Mouse (Mus musculus): ENCODE data around the gene Dars2.

The Dars2 gene

DNA sequence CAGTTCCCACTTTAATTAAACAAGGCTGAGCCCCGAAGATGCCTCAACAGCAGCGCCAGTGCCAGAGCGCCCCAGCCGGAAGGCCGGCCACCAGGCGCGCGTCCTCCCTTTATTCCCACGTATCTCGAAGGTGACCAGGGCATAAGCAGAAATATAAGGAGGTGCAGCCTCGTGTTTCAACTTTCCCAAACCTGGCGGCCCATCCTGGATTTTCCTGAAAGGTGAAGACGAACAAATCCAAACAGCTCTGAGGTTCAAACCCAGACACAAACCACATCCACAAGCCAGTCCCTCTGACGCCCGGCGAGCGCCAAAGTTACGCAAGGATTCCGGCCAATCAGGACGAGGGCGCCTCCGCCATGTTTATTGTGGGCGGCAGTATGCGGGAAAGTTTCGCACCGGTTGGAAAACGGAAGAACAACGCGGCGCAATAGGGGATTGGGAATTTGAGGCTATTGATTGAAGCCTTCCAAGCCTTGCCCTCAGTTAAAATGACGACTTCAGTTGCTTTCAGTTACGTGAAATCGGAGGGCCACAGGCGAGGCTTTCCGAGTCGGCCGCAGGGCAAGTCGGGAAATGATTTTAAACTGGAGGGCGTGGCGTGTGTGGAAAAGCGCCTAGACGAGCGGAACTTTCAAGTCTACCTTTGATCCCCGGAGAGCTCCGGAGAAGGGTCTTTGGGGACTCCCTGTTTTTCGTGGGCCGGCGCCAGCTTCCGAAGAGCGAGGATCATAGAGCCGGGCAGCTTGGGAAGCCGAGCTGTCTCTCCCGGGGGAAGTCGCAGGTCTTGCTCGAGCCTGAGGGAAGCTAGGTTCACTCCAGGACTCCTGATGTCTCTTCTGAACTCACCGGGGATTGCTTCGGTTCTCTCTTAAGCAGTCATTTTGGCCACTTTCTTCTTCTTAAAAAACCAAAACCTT is at the start of gene Dars2, which contains the start of gene Cenpl:
TSS of gene Dars2 (minus strand) at position 307 of the 920 bp plus-strand sequence.
TSS of gene Cenpl (plus strand) at position 362 of the 920 bp plus-strand sequence.
- in situ Hi-C loops (cut with MboI; ENCODE audit: low sequenced_read_pairs): no loop called here

DNA sequence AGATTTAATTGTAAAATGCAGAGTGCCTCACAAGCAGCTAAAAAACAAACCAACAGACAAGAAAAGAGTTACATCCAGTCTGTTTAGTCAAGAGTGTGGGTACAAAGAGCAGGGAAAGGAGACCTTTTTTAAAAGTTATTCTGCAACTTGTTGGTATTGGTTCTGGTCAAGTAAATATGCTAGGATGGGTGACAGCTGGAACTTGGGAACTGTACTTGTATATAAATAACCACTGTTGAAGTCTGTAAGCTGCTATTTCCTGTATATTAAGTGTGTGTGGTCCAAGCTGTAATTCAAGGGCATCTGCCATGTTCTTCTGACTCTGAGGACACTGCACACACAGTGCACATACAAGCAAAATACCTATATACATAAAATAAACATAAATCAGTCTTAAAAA is 44.1 kb upstream of the Dars2 start:
- in situ Hi-C loops (cut with MboI; ENCODE audit: low sequenced_read_pairs): no loop called here

DNA sequence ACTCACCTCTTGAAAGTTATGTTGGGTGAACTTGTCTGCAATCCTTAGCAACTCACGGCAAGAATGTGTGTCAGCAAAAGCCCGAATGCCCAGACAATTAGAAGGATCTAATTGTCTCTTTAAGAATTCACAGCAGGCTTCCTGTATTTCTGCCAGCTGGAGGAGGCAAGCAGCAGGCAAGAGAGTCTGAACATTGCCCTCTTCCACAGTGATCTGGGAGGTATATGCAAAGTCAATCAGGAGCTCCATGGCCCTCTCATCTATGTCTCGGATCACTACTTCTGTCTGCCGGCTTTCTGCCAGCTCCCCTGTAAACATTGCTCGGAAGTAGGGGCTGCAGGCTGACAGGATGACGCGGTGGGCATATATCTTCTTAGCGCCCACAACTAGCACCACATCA is 38.8 kb upstream of the Dars2 start:
- in situ Hi-C loops (cut with MboI; ENCODE audit: low sequenced_read_pairs): no loop called here

DNA sequence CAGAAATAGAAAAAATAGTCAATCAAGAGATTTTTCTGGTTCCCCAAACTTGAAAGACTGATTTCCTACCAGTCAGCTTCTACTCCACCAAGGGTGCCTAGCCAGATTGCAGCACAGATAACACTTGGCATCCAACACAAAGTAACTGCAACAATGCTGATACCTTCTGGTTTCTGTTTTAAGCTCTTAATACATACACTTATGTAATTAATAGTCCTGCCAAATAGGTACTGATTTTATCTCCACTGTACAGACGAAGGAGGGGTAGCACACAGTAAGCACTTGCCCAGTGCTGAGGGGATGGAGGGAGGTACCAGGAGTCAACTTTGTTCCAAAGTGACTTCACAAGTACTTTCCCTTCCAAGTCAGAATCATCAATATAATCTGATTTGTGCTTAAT is 33.4 kb upstream of the Dars2 start:
- in situ Hi-C loops (cut with MboI; ENCODE audit: low sequenced_read_pairs): no loop called here

DNA sequence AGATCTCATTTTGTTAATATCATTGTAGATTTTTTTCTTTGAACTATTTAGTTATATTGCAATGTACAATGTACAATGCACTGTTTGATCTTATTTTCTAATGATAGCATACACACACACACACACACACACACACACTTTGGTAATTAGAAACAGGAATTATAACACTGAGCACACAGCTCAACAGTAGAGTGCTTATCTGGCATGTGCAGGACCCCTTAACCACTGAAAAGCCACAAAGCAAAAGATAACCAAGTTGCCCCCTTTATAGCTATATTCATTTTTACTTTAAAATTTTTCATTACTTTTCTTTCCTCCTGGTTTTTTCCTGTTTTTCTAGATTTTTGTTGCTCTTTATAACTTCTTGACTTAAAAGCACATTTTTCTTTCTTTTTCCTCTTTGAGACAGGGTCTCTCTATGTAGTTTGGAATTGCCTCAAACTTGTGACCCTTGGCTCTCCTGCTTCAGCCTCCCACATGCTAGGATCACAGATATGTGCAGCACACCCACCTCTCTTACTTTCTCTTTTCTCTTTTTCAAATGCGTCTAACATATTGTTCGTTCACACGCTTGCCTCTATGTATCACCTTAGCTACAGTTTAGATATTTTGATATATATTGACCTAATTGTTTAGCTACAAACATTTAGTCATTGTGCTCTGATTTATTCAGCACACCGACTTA is 29.4 kb upstream of the Dars2 start:
- in situ Hi-C loops (cut with MboI; ENCODE audit: low sequenced_read_pairs): no loop called here

DNA sequence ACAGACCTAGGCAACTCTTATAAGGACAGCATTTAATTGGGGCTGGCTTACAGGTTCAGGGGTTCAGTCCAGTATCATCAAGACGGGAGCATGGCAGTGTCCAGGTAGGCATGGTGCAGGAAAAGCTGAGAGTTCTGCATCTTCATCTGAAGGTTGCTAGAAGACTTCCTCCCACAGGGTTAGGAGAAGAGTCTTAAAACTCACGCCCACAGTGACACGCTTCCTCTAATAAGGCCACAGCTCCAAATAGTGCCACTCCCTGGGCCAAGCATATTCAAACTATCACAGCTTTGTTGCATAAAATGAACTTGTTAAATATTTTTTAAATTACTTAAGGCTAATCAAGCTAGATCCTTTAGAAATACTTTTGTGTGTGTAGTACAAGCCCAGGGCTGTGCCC is 6.8 kb upstream of the Dars2 start:
- in situ Hi-C loops (cut with MboI; ENCODE audit: low sequenced_read_pairs): no loop called here

DNA sequence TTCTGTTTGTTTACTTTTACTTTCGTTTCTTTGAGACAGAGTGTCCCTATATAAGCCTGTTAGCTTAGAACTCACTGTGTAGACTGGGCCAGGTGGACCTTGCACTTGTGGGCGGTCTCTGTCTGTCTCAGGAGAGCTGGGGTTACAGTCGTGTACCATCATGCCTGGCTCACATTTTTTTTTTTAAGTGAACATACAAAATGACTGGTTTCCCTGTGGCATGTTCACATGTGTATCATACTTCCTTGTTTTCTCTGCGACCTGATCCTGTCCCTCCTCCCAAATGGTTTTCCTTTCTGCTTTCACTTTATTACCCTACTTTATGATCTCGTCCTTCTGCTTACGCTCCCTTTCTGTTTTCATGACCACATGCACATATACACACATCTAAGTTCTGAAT is 5.8 kb upstream of the Dars2 start:
- in situ Hi-C loops (cut with MboI; ENCODE audit: low sequenced_read_pairs): no loop called here

DNA sequence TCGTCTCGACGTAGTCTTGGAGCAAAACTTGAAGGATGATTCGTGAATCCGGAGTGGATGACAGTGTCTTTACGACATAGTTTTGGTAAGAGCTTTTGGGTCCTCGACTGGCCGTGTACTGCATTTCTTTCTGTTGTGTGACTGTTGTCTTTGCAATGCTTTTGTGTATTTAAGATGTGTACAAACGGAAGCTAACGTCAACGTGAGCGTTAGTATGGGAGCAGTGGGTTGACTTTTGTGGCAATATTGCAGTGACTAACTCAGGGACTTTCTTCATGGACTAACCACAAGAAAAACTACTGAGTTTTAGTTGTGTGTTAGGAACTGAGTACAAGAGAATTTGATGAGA is 788 bp upstream of the Dars2 start:
- in situ Hi-C loops (cut with MboI; ENCODE audit: low sequenced_read_pairs): no loop called here

DNA sequence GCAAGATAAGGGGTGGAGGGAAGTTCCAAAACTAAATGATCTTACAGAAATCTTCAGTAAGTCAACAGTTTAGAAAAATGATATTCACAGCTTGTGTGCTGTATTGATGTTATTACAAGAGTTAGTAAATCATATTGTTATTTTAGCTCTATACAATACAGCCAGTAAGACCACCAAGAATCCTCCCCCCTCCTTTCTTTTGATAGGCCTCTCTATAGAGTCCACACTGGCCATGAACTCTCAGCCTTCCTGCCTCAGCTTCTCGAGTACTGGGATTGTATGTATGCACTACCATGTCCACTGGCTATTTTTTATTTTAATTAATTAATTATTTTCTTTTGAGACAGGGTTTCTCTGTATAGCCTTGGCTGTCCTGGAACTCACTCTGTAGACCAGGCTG is 7.1 kb downstream of the Dars2 start:
- in situ Hi-C loops (cut with MboI; ENCODE audit: low sequenced_read_pairs): no loop called here

DNA sequence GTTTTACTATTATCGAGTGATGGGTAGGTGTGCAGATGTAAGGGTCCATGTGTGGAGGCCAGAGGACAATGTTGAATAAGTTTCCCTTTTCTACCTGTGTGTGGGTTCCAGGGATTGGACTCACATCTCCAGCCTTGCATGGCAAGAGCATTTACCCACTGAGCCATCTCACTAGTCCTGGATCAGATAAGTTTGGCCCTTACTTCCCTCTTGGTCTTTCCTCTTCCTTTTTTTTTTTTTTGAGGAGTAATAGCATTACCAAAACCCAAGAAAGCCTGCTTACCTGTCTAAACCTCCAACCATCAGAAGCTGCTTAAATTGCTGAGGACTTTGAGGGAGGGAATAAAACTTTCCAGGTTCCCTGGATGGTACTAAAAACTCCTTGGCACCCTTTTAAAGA is 13.3 kb downstream of the Dars2 start:
- in situ Hi-C loops (cut with MboI; ENCODE audit: low sequenced_read_pairs): no loop called here

DNA sequence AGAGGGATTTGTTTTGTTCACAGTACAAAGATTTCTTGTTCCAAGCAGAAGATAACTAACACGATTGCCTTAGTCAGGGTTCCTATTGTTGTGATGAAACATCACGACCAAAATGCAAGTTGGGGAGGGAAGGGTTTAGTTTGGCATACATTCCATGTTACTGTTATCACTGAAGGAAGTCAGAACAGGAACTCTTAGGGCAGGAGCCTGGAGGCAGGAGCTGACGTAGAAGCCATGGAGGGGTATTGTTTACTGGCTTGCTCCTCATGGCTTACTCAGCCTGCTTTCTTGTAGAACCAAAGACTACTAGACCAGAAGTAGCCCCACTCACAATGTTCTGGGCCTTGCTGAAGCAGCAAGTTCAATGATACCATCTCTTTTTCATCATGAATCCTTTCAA is 23.5 kb downstream of the Dars2 start:
- in situ Hi-C loops (cut with MboI; ENCODE audit: low sequenced_read_pairs): no loop called here

DNA sequence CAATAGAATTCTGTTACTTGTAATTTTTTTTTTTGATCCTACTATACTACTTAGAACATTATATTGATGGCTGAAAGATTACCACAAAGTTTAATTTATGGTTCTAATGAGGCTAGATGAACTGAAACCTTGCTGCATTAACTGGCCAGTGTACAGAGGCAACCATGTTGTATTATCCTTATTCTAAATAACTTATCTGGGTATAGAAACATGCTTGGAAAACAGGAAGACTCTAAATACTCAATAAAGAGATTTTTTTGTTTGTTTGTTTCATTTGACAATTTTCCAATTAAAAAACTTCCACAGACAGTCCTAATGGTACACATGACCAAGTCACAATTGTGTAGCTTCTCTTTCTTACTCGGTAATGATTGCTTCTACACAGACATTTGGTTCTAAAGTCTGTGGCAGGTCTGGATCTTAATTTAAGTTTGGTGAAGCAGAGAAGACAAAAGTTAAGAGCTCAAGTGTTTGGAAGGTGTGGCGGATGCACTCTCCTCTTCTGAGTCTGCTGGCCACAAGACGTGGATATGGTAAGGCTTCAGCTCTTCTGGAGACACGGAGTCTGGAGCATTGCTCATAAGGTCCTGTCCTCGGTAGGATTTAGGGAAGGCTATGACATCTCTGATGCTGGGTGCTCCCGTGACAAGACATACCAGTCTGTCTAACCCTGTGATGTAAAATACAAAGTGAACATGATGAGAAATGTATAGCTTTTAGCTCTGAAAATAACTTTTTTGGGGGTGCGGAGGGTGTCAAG is 29.0 kb downstream of the Dars2 start:
- in situ Hi-C loops (cut with MboI; ENCODE audit: low sequenced_read_pairs): no loop called here

DNA sequence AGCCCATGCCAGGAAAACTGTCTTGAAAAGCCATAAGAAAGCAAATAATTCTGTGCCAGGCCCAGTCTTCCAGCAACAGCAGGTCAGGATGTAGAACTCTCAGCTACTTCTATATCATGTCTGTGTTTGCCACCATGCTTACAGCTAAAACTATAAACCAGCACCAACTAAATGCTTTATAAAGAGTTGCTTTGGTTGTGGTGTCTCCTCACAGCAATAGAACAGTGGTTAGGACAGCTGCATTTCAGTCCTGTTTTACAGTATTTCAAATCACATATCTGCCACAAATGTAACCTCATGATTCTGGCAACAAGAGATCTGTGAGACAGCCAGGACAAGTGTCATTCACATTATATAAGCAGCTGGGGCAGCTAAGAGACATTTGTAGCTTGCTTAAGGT is 29.6 kb downstream of the Dars2 start:
- in situ Hi-C loops (cut with MboI; ENCODE audit: low sequenced_read_pairs): no loop called here

DNA sequence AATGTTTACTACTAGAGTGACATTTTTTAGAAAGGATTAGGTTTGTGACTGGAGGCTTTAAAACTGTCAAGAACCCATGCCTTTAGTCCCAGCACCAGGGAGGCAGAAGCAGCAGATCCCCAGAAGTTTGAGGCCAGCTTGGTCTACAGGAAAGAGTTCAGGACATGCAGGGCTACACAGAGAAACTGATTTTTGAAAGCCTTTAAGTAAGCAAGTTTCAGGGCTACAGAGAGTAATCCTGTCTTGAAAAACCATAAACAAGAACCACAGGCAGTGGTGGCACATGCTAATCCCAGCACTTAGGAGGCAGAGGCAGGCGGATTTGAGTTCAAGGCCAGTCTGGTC is 30.1 kb downstream of the Dars2 start:
- in situ Hi-C loops (cut with MboI; ENCODE audit: low sequenced_read_pairs): no loop called here

DNA sequence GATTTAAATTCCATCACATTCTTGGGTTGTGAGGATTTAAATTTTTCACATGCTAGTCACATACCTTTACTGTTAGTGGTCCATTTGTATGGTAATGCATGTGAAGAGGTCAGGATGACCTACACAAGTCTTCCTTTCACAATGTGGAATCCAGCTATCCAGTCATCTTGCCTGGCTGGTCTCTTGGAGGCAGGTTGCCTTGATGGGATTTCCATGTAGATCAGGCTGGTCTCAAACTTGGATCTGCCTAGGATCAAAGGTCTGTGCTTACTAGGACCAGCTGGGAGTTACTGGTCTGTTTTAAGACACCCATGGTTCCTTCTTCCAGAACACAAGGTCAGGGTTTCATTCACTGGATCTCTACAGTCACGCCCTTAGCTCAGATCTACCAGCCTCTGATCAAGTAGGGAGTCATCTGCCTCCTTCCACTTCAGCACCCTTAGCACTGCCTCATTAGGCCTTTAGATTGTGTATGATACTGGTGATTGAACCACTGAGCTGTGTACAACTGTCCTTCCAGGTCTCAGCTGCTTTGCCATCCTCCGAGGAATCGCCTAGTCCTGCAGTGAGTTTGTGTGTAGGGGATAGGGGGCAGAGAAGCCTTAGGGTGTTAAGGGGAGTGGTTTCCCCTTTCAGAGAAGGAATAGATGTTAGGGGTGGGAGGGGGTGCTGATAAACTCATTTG is 30.6 kb downstream of the Dars2 start:
- in situ Hi-C loops (cut with MboI; ENCODE audit: low sequenced_read_pairs): no loop called here

DNA sequence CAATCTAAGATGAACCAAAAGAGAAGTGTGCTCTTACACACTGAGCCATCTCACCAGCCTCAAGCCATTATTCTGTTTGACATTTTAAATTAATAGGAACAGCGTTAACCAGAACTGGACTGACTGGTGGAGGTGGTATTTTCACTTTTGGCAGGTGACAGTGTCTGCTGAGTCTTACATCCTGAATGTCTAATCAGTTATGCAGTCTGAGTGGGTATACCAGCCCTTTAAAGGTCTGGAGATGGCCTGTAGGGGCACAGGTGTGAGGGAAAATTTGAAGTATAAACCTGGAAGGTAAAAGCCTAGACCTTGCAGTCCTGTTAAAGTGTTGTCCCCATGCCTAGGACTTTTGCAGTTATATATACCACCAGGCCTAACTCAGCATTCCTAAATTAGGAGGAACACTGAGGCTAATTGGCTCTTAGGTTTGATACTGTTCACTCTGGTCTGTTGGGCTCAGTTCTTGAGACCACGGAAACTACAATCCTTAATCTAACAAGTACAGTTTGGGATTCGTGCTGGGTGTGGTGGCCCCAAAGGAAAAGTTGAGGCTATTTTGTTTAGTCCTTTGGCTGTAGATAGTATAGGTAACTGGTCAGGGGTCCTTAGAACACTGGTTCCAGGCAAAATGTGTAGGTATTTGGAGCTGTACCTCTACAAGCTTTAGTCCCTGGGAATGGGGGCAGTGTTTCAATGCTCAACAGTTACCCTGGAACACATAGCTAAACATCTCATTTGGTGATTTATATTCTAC is 31.3 kb downstream of the Dars2 start:
- in situ Hi-C loops (cut with MboI; ENCODE audit: low sequenced_read_pairs): no loop called here

DNA sequence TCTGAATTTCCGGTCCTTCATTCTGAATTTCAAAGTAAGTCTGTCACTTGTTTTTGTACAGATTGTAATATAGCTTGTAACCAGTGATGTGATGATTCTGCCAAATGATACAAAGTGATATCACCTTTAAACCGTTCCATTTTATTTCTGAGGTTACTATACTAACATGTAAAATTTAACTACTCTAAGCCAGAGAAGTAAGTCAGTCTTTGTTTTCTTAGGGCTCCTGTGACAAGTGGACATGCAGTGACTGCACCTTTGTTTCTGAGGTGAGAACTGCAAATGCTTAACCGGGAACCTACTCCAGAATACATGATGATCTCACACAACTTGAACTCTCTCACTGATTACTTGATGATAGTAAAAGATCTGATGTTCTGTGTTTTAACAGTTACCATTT is 32.5 kb downstream of the Dars2 start:
- in situ Hi-C loops (cut with MboI; ENCODE audit: low sequenced_read_pairs): no loop called here

DNA sequence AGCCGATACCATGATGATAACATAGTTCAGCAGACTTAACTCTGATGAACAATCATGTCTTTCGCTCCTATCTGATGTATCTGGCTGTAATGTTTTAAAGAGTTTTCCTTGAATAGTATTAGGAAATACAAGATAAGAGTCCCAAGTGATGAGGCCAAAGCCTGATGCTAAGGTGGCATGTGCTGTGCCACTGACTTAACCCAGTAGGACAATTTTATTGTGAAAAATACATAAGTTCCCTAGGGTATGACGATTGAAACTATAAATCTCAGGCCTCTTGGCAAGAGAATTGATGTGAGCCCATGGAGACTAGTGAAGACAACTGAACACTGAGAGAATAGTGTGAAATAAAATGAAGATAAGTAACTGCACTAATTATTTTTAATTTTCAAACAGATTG is 32.9 kb downstream of the Dars2 start:
- in situ Hi-C loops (cut with MboI; ENCODE audit: low sequenced_read_pairs): no loop called here

DNA sequence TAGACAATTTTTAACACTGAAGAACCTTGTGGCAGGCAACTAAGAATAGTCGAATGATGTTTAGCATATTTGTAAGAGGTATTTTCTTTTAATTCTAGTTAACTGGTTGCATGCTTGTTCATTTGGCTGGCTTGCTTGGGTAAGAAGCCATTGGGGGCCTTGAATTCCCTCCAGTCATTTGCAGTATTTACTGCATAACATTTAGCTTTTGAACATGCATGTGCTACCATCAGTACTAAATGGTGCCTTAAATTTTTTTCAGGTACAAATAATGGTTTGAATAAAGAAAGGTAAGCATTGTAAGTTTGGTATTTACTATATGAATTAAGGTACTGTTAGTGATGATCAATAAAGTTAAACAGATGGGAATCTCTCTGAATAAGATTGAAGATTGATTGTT is 33.4 kb downstream of the Dars2 start:
- in situ Hi-C loops (cut with MboI; ENCODE audit: low sequenced_read_pairs): no loop called here

DNA sequence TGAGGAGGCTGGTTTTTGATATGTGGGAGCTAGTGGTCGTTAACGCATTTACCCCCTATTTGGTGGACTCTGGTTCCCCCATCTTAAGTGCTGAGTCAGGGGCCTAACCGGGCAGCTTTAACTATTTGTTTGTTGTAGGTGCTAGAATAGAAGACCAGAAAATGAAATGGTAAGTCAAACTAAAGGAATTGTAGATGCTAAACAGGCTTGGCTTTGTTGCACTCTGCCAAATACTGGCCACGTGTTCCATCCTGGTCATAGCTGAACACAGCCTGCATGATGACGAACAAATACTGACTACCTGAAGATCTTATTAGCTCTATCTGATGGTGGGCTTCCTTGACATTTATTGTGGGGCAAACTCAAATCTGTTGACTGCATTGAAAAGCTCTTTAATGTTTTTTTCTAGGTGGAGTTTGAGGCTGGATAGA is 34.0 kb downstream of the Dars2 start:
- in situ Hi-C loops (cut with MboI; ENCODE audit: low sequenced_read_pairs): no loop called here

Measured in CH12F3 (cell line).